Mouse (Mus musculus) MEL (cell line): ENCODE results near the gene Rabggtb. TPM values are rescaled to one million over a fixed set of nuclear protein-coding genes. Genes with fewer than 3 reads are reported as not detected.

Experiments
- DNase-seq: peaks from one replicate; pipeline ENCODE4 v3.0.0; 2011; ENCODE audit warnings: low read depth, low spot score
- H3K27ac ChIP-seq: 2 replicates; pipeline ENCODE4 v1.5.1; 2012; ENCODE audit warnings: low read depth, mild to moderate bottlenecking, control low read depth, low read length, moderate library complexity; ENCODE audit not compliant: control insufficient read depth
- H3K27me3 ChIP-seq, 2 experiments: fragments of 150-350 bp in 1 of 2; sonication (generic) in 1 of 2; 2 replicates each; pipeline ENCODE4 v1.6.1; 2012; ENCODE audit warnings: low read length in 2 of 2, mild to moderate bottlenecking in 2 of 2, improper control_type of control experiment in 1 of 2, moderate library complexity in 1 of 2; ENCODE audit not compliant: insufficient read depth in 2 of 2, control insufficient read depth in 1 of 2
- H3K36me3 ChIP-seq, 2 experiments: 2 replicates each; pipeline ENCODE4 v1.6.1; 2012 to 2014; ENCODE audit warnings: low read length in 2 of 2, improper control_type of control experiment in 1 of 2, inconsistent platforms in 1 of 2, mild to moderate bottlenecking in 1 of 2; ENCODE audit not compliant: insufficient read depth in 2 of 2, control insufficient read depth in 1 of 2
- H3K4me1 ChIP-seq, 2 experiments: fragments of 150-350 bp in 1 of 2; sonication (generic) in 1 of 2; 2 replicates each; pipeline ENCODE4 v1.6.1; 2012; ENCODE audit warnings: low read length in 2 of 2, improper control_type of control experiment in 1 of 2, mild to moderate bottlenecking in 1 of 2; ENCODE audit not compliant: insufficient read depth in 2 of 2, control insufficient read depth in 1 of 2
- H3K4me3 ChIP-seq, 2 experiments: fragments of 150-350 bp in 1 of 2; sonication (generic) in 1 of 2; 2 replicates each; pipeline ENCODE4 v1.5.1; 2012; ENCODE audit warnings: low read depth in 2 of 2, low read length in 2 of 2, mild to moderate bottlenecking in 2 of 2, moderate library complexity in 2 of 2, control low read depth in 1 of 2, improper control_type of control experiment in 1 of 2; ENCODE audit not compliant: control insufficient read depth in 1 of 2, insufficient read depth in 1 of 2
- H3K79me2 ChIP-seq: 2 replicates; pipeline ENCODE4 v1.6.1; 2012; ENCODE audit warnings: mild to moderate bottlenecking, low read length, moderate library complexity; ENCODE audit not compliant: control insufficient read depth, poor library complexity, insufficient read depth
- H3K9ac ChIP-seq: 2 replicates; pipeline ENCODE4 v1.6.1; 2012; ENCODE audit warnings: low read depth, mild to moderate bottlenecking, control low read depth, low read length, moderate library complexity; ENCODE audit not compliant: control insufficient read depth, poor library complexity, severe bottlenecking
- H3K9me3 ChIP-seq: fragments of 150-350 bp; sonication (generic); replicated peaks from 2 replicates; pipeline ENCODE4 v1.6.1; 2012; ENCODE audit warnings: mild to moderate bottlenecking, low read length, improper control_type of control experiment, moderate library complexity; ENCODE audit not compliant: insufficient read depth
- BHLHE40 ChIP-seq: IDR thresholded peaks from 2 replicates; pipeline ENCODE4 v1.6.1; 2012; ENCODE audit warnings: low read depth, mild to moderate bottlenecking, inconsistent platforms, low read length, improper control_type of control experiment, borderline replicate concordance
- CHD2 ChIP-seq: IDR thresholded peaks from 2 replicates; pipeline ENCODE4 v1.6.1; 2011; ENCODE audit warnings: low read length, improper control_type of control experiment
- EP300 ChIP-seq, 2 experiments: IDR thresholded peaks; 2 replicates each; pipeline ENCODE4 v1.6.1; 2011; ENCODE audit warnings: improper control_type of control experiment in 2 of 2, low read length in 2 of 2, low read depth in 1 of 2, mild to moderate bottlenecking in 1 of 2
- HCFC1 ChIP-seq: IDR thresholded peaks from 2 replicates; pipeline ENCODE4 v1.6.1; 2012; ENCODE audit warnings: low read depth, mild to moderate bottlenecking, inconsistent platforms, low read length, improper control_type of control experiment, moderate library complexity
- JUND ChIP-seq: IDR thresholded peaks from 2 replicates; pipeline ENCODE4 v1.6.1; 2011; ENCODE audit warnings: low read depth, mild to moderate bottlenecking, improper control_type of control experiment, low read length
- MAFK ChIP-seq: IDR thresholded peaks from 2 replicates; pipeline ENCODE4 v1.6.1; 2011; ENCODE audit warnings: low read depth, mild to moderate bottlenecking, low read length, improper control_type of control experiment, borderline replicate concordance
- MAX ChIP-seq: IDR thresholded peaks from 2 replicates; pipeline ENCODE4 v1.6.1; 2011; ENCODE audit warnings: low read length, improper control_type of control experiment
- MAZ ChIP-seq: IDR thresholded peaks from 2 replicates; pipeline ENCODE4 v1.6.1; 2012; ENCODE audit warnings: low read depth, mild to moderate bottlenecking, inconsistent platforms, low read length, improper control_type of control experiment
- MXI1 ChIP-seq: IDR thresholded peaks from 2 replicates; pipeline ENCODE4 v1.6.1; 2011; ENCODE audit warnings: mild to moderate bottlenecking, low read depth, low read length, improper control_type of control experiment
- MYB ChIP-seq: IDR thresholded peaks from 2 replicates; pipeline ENCODE4 v1.6.1; 2011; ENCODE audit warnings: mild to moderate bottlenecking, low read depth, low read length, improper control_type of control experiment
- NELFE ChIP-seq: IDR thresholded peaks from 2 replicates; pipeline ENCODE4 v1.6.1; 2011; ENCODE audit warnings: low read depth, low read length, improper control_type of control experiment
- NRF1 ChIP-seq: IDR thresholded peaks from 2 replicates; pipeline ENCODE4 v1.6.1; 2014; ENCODE audit warnings: low read depth, mild to moderate bottlenecking, inconsistent platforms, low read length, improper control_type of control experiment, moderate library complexity; ENCODE audit not compliant: poor library complexity, insufficient read depth, severe bottlenecking
- RCOR1 ChIP-seq: IDR thresholded peaks from 2 replicates; pipeline ENCODE4 v1.6.1; 2012; ENCODE audit warnings: low read depth, mild to moderate bottlenecking, inconsistent platforms, low read length, improper control_type of control experiment
- SIN3A ChIP-seq: IDR thresholded peaks from 2 replicates; pipeline ENCODE4 v1.6.1; 2012; ENCODE audit warnings: low read length, improper control_type of control experiment, inconsistent platforms
- TBP ChIP-seq: IDR thresholded peaks from 2 replicates; pipeline ENCODE4 v1.8.0; 2011; ENCODE audit warnings: low read depth, low read length, improper control_type of control experiment
- UBTF ChIP-seq: IDR thresholded peaks from 2 replicates; pipeline ENCODE4 v1.6.1; 2012; ENCODE audit warnings: low read depth, mild to moderate bottlenecking, inconsistent platforms, low read length, improper control_type of control experiment, moderate library complexity, borderline replicate concordance; ENCODE audit not compliant: insufficient read depth
- USF1 ChIP-seq: IDR thresholded peaks from 2 replicates; pipeline ENCODE4 v1.6.1; 2014; ENCODE audit warnings: low read depth, mild to moderate bottlenecking, inconsistent platforms, low read length, improper control_type of control experiment, moderate library complexity
- ZC3H11A ChIP-seq: IDR thresholded peaks from 2 replicates; pipeline ENCODE4 v1.6.1; 2012; ENCODE audit warnings: low read depth, mild to moderate bottlenecking, inconsistent platforms, low read length, improper control_type of control experiment
- polyA plus RNA-seq, 2 experiments: library from polyadenylated mRNA; stranded (reverse) in 1 of 2; unstranded in 1 of 2; fragments of >175 nt in 1 of 2; fragments of >200 nt in 1 of 2; gene quantifications; 2 replicates each; pipeline versions ENCODE4 v1.2.1 to v1.2.4; 2012; ENCODE audit warnings: low replicate concordance in 2 of 2, low read depth in 1 of 2; ENCODE audit not compliant: insufficient read length in 2 of 2, insufficient read depth in 1 of 2, missing spikeins in 1 of 2
- total RNA-seq: library from RNA; depleted of rRNA; stranded (reverse); fragments of 300-350 nt; gene quantifications from 2 replicates; pipeline ENCODE4 v1.2.3, GENCODE M21; 2012

The Rabggtb gene
- total and polyA plus RNA-seq, 3 experiments = 146 to 175 TPM; not detected in 1

- DNase-seq = no peak
- TF ChIP-seq NELFE (no peak), MAX (no peak), RCOR1 (no peak), EP300 (IDR thresholded peaks at IDR 0.05; ENCODE audit: low read depth in 1 of 2, low read length in 2 of 2) (no peak), MXI1 (no peak), MAZ (no peak), TBP (no peak), USF1 (no peak), CHD2 (no peak), JUND (no peak), ZC3H11A (no peak), MYB (no peak)
- H3K9ac ChIP-seq = no peak overlapping the region
- H3K27me3 ChIP-seq = no peaks in the 10 kb centered on the region
- H3K79me2 ChIP-seq = peaks cover 2% of the 10 kb centered on the region
- H3K36me3 ChIP-seq = peaks cover 2 to 14% of the 10 kb centered on the region in 2 experiments; a peak in 3 of 4 replicates
- H3K9me3 ChIP-seq = no peaks in the 10 kb centered on the region
- H3K4me3 ChIP-seq = no peak overlapping the region
- H3K4me1 ChIP-seq = peaks cover 5 to 11% of the 10 kb centered on the region in 2 experiments; a peak in 2 of 4 replicates
- no peak overlapping the region for H3K27ac ChIP-seq
Observed at GRCm38 (mm10) chr3:153941613-153942012, 28.8 kb upstream of the Rabggtb start.

GRCm38 (mm10) chr3:153940486-153940885 is 27.7 kb upstream of the Rabggtb start:
- H3K27me3 ChIP-seq = no peaks in the 10 kb centered on the region
- no peak overlapping the region for H3K27ac ChIP-seq
- DNase-seq = no peak
- TF ChIP-seq UBTF (no peak), EP300 (IDR thresholded peaks at IDR 0.05; ENCODE audit: low read depth in 1 of 2, low read length in 2 of 2) (no peak)
- no peak overlapping the region for H3K9ac ChIP-seq
- peaks cover 5 to 11% of the 10 kb centered on the region in 2 experiments; a peak in 2 of 4 replicates for H3K4me1 ChIP-seq
- H3K79me2 ChIP-seq = peaks cover 2% of the 10 kb centered on the region
- H3K4me3 ChIP-seq = no peak overlapping the region
- no peaks in the 10 kb centered on the region for H3K9me3 ChIP-seq
- peaks cover 3 to 14% of the 10 kb centered on the region in 2 experiments for H3K36me3 ChIP-seq

- H3K27ac ChIP-seq = no peak overlapping the region
- no peak for DNase-seq
- H3K4me1 ChIP-seq = peaks cover 1 to 9% of the 10 kb centered on the region in 2 experiments; a peak in 2 of 4 replicates
- H3K9me3 ChIP-seq = no peaks in the 10 kb centered on the region
- peaks cover 2% of the 10 kb centered on the region for H3K79me2 ChIP-seq
- no peak overlapping the region for H3K9ac ChIP-seq
- H3K27me3 ChIP-seq = no peaks in the 10 kb centered on the region
- H3K4me3 ChIP-seq = no peak overlapping the region
- H3K36me3 ChIP-seq = peaks cover 5 to 11% of the 10 kb centered on the region in 2 experiments
- no peak for TF ChIP-seq NRF1
- no peak for TF ChIP-seq ZC3H11A
- no peak for TF ChIP-seq BHLHE40
- TF ChIP-seq HCFC1 = no peak
- no peak for TF ChIP-seq TBP
- TF ChIP-seq MAFK = no peak
- TF ChIP-seq SIN3A = no peak
- TF ChIP-seq JUND = no peak
- TF ChIP-seq MXI1 = no peak
- TF ChIP-seq, all 39 proteins: peak for 0
Observed at GRCm38 (mm10) chr3:153940021-153940420, 27.2 kb upstream of the Rabggtb start.
